Mouse (Mus musculus) ES-Bruce4 (cell line): ENCODE measurements at regions not wholly inside any gene's neighbourhood (a gene's known extent, or its start where the extent isn't known, plus 50 kb on each side); places are given as distances from the start of the nearest gene placed in this dataset.

Experiments
- CTCF ChIP-seq: IDR thresholded peaks from one replicate; pipeline ENCODE4 v1.8.1; 2011; ENCODE audit warnings: low read depth, low read length
- POLR2A ChIP-seq: IDR thresholded peaks from one replicate; pipeline ENCODE4 v1.8.1; 2011; ENCODE audit warnings: low read length; ENCODE audit not compliant: insufficient read depth

- TF ChIP-seq CTCF, result no peak
- no peak for TF ChIP-seq POLR2A
Measured at GRCm38 (mm10) chr1:105926871-105927270, 63.3 kb upstream of the Zcchc2 start.
